Mouse (Mus musculus) stomach, postnatal 0 days (tissue): ENCODE results near the gene Ccdc60. TPM values are rescaled to one million over a fixed set of nuclear protein-coding genes. Genes with fewer than 3 reads are reported as not detected.

Source experiments
- ATAC-seq: fragments of 200-750 bp; cut with Nextera tagmentation; 2 replicates; pipeline ENCODE4 v1.8.0; 2017; ENCODE audit not compliant: low FRiP score, low TSS enrichment
- DNase-seq: peaks from one replicate; pipeline ENCODE4 v3.0.0-alpha.2; 2016; ENCODE audit warnings: low spot score
- H3K27ac ChIP-seq: fragments of 300-500 bp; sonication (generic); replicated peaks from 2 replicates; pipeline ENCODE4 v1.5.1; 2014; ENCODE audit warnings: mild to moderate bottlenecking, control low read depth
- H3K27me3 ChIP-seq: fragments of 300-500 bp; sonication (generic); 2 replicates; pipeline ENCODE4 v1.6.1; 2014; ENCODE audit warnings: low read length; ENCODE audit not compliant: control insufficient read depth, insufficient read depth
- H3K36me3 ChIP-seq: fragments of 300-500 bp; sonication (generic); 2 replicates; pipeline ENCODE4 v1.6.1; 2014; ENCODE audit warnings: low read length, mixed read lengths; ENCODE audit not compliant: control insufficient read depth, insufficient read depth
- H3K4me1 ChIP-seq: fragments of 300-500 bp; sonication (generic); replicated peaks from 2 replicates; pipeline ENCODE4 v1.6.1; 2014; ENCODE audit warnings: antibody characterized with exemption; ENCODE audit not compliant: control insufficient read depth, insufficient read depth
- H3K4me2 ChIP-seq: fragments of 300-500 bp; sonication (generic); replicated peaks from 2 replicates; pipeline ENCODE4 v1.6.1; 2014; ENCODE audit warnings: low read depth, mild to moderate bottlenecking, control low read depth, moderate library complexity
- H3K4me3 ChIP-seq: fragments of 300-500 bp; sonication (generic); 2 replicates; pipeline ENCODE4 v1.5.1; 2014; ENCODE audit warnings: low read depth, low read length, control low read depth
- H3K9ac ChIP-seq: fragments of 300-500 bp; sonication (generic); 2 replicates; pipeline ENCODE4 v1.6.1; 2014; ENCODE audit warnings: mild to moderate bottlenecking, low read length, control low read depth, mixed read lengths
- H3K9me3 ChIP-seq: fragments of 300-500 bp; sonication (generic); 2 replicates; pipeline ENCODE4 v1.6.1; 2016; ENCODE audit warnings: low read length; ENCODE audit not compliant: control insufficient read depth
- CTCF ChIP-seq: IDR thresholded peaks from 2 replicates; pipeline ENCODE4 v1.5.1; 2016; ENCODE audit warnings: antibody characterized with exemption, low read depth, mild to moderate bottlenecking, moderate library complexity
- EP300 ChIP-seq: optimal IDR thresholded peaks from 2 replicates; pipeline ENCODE3; 2016; ENCODE audit warnings: antibody characterized with exemption
- WGBS: fragments of 180-500 bp; shearing (Covaris S2); extraction: QIAGEN DNeasy Blood & Tissue Kit; methylation state at CpG from one replicate; pipeline ENCODE4 v1.1.7; 2014; 5-methylcytosine and 5-hydroxymethylcytosine counted together
- polyA plus RNA-seq: library from polyadenylated mRNA; unstranded; fragments of >200 nt; fragmentation: Nextera tagmentation; extraction: Ambion mirVana; gene quantifications from 2 replicates; pipeline ENCODE4 v1.2.1, GENCODE M21; 2015

The Ccdc60 gene
- polyA plus RNA-seq, 1 experiment from 2014 or later: 1.3 TPM

DNA sequence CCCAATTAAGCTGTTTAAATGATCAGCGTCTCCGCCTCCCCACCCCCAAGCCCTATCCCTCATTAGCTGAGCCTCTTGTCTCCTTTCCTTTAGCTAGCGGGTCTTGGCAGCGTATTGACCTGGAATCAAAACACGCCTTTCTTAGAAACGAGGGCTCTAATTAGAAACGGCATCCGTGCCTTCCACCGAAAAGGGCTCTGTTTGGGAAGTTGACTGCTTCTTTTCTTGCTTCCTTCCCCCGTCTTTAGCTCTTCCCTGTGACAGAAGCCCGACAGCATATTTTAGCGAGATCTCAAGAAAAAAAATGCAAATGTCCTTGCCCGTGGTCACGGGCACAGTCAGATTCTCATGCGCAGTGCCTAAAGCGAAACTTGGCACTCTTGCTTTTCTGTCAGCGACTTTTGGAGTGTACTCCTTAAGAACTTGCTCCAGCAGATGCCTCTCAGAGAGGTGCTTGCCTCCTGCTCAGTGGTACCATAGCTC, 10.3 kb downstream of the Ccdc60 start:
- H3K27ac ChIP-seq: no peak overlapping the region
- H3K9ac ChIP-seq: no peak overlapping the region
- DNase-seq (no peak), ATAC-seq (no peak)
- WGBS: 85% methylated on average over 17 of the region's 17 CpGs
- H3K4me2 ChIP-seq: no peak overlapping the region
- no peak for TF ChIP-seq EP300
- no peak for TF ChIP-seq CTCF
- no peaks in the 10 kb centered on the region for H3K9me3 ChIP-seq
- H3K27me3 ChIP-seq: no peaks in the 10 kb centered on the region
- no peaks in the 10 kb centered on the region for H3K36me3 ChIP-seq
- no peak overlapping the region for H3K4me3 ChIP-seq
- H3K4me1 ChIP-seq: no peaks in the 10 kb centered on the region

DNA sequence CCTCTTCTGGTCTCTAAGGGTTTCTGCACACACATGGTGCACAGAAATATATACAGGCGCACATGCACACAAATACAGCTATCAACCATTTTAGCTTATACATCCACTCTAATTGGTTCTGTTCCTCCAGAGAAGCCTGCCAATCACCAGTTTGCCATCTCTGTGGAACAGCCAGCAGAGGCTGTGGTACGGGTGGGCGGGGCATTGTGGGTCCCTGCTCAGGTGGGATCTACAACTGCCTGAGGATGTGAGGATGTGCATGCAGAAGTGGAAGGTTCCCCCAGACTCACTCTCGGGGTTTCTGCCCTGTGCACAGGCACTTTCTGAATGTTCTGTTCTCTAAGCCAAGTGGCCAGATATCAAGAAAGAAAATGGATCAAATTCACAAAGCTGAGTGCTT, 10.8 kb downstream of the Ccdc60 start:
- no peaks in the 10 kb centered on the region for H3K4me1 ChIP-seq
- no peaks in the 10 kb centered on the region for H3K36me3 ChIP-seq
- 96% methylated on average over 4 of the region's 4 CpGs for WGBS
- no peak overlapping the region for H3K4me2 ChIP-seq
- no peak for TF ChIP-seq EP300
- no peak; the same call in 1 of the 2 replicates for TF ChIP-seq CTCF
- H3K4me3 ChIP-seq: no peak overlapping the region
- no peak overlapping the region for H3K27ac ChIP-seq
- H3K27me3 ChIP-seq: no peaks in the 10 kb centered on the region
- no peak for ATAC-seq
- no peak for DNase-seq
- no peaks in the 10 kb centered on the region for H3K9me3 ChIP-seq
- no peak overlapping the region for H3K9ac ChIP-seq

DNA sequence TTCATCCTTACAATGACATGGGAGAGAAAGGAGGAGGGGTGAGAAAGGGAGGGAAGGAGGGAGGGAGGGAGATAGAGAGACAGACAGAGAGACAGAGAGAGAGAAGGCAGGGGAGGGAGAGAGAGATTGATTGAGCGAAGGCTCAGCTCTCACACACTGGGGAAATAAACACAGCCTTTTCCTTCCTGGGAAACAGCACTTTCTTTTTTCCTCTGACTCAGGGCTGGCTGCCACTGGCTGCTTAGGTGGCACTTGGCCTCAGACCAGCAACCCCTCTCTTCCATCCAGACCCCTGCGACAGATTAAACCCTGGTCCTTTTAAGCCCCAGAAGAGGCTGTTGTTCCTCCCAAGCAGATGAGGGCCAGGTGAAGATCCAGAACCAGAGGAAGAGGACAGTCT, 14.0 kb downstream of the Ccdc60 start:
- 46% methylated on average over 2 of the region's 2 CpGs for WGBS
- no peak for ATAC-seq

DNA sequence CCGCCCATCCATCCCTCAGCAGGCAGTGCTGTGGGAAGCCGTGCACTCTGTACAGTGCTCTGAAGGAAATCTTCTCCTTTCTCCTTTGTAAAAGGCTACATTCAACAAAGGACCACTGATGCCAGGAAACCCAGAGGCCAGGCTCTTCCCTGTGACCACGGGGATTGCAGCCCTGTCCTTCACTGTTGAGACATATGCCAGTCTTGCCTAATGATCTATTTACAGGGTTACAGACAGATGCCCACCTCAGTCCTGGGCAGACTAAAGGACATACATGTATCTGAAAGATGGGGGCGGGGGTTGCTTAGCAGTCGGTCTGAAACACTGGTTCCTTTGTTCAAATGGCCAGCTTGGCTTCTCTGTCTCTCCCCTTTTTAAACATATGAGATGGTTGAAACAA, 14.4 kb downstream of the Ccdc60 start:
- TF ChIP-seq CTCF: no peak
- no peak for ATAC-seq

More for the DNA sequence above, 14.0 kb downstream of the Ccdc60 start:
- Histone ChIP-seq H3K9me3 (no peaks in the 10 kb centered on the region), H3K4me3 (no peak overlapping the region), H3K27ac (no peak overlapping the region), H3K4me2 (no peak overlapping the region), H3K9ac (no peak overlapping the region), H3K36me3 (no peaks in the 10 kb centered on the region), H3K27me3 (no peaks in the 10 kb centered on the region), H3K4me1 (no peaks in the 10 kb centered on the region; the same call in 1 of the 2 replicates)
- DNase-seq: no peak
- no peak for TF ChIP-seq EP300
- no peak for TF ChIP-seq CTCF

DNA sequence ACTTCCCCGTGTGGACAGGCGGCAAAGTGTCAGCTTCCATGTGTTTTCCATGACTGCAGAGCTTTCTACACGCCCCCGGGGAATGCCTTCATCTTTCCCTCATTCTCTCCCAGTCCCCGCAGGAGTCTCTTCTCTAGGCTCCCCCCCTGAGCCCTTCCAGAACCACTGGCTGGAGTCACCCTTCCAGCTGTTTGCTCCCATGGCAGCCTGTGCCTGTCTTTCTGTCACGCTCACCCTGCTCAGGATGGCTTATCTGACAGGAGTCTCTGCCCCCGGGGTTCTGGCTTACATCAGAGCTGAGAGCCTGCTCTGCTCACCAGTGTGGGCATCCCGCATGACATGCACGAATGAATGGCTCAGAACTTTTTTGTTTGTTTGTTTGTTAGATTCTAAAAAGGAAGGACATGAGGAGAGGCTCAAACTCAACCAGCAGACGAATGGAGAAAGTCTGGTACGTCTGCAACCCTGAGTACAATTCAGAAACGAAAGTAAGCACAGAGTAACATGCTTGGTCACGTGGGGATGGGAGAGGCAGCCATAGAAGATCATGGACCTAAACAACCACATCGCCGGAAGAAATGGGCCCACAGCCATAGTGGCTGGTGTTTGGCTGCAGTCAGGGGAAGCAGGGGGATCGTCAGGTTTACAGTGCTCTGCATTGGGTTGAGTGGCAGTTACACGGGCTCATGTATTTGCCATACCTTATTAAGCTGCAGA, 17.1 kb downstream of the Ccdc60 start:
- TF ChIP-seq EP300 (no peak), CTCF (no peak)
- H3K27ac ChIP-seq: peak overlapping the region; percentile 8; the same call in 1 of the 2 replicates
- DNase-seq (no peak), ATAC-seq (no peak)
- H3K4me2 ChIP-seq: peak overlapping the region; percentile 30
- 0 out of 2 replicates have a peak overlapping the region, but pooled peaks have one; percentile 1 for H3K9ac ChIP-seq
- 41% methylated on average over 17 of the region's 17 CpGs for WGBS
- H3K27me3 ChIP-seq: no peaks in the 10 kb centered on the region
- H3K4me1 ChIP-seq: no peaks in the 10 kb centered on the region; the same call in 1 of the 2 replicates
- no peaks in the 10 kb centered on the region for H3K9me3 ChIP-seq
- no peaks in the 10 kb centered on the region for H3K36me3 ChIP-seq
- no peak overlapping the region for H3K4me3 ChIP-seq

More for the DNA sequence above, 14.4 kb downstream of the Ccdc60 start:
- Histone ChIP-seq H3K27me3 (no peaks in the 10 kb centered on the region), H3K27ac (peak overlapping the region; percentile 13; the same call in 1 of the 2 replicates), H3K4me2 (no peak overlapping the region), H3K9me3 (no peaks in the 10 kb centered on the region), H3K4me1 (no peaks in the 10 kb centered on the region; the same call in 1 of the 2 replicates), H3K9ac (no peak overlapping the region), H3K36me3 (no peaks in the 10 kb centered on the region), H3K4me3 (no peak overlapping the region)
- no peak for DNase-seq
- 49% methylated on average over 5 of the region's 5 CpGs for WGBS
